Mouse (Mus musculus): ENCODE data around the gene Ksr1.

DNA sequence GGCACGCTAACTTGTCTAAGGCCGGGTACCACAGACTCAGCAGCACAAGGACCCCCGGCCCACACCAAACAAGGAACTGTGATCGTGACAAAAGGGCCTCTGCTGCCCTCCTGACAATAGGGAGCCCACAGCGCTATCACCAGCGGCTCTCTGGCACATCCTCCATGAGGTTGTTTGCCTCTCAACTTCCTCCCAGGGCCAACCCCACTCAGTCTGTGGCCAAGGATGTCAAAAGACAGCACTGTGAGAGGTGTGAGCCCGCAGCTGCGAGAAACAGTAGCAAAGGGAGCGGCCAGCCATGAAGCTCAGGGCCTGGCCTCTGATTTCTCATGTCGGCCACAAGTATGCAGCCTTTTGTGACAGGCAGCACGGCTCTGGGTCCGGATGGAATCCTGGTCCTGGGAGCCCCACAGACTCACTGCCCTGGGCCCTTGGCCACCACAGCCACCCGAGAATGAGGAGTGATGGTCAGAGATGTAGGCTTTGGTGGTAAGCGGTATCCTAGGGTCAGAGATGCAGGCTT is 104.2 kb downstream of the Ksr1 start:
- no peak for TF ChIP-seq CTCF (IDR thresholded peaks at IDR 0.05; ENCODE audit: borderline replicate concordance, extremely low read depth, insufficient read depth, insufficient read length)
- no peak for TF ChIP-seq POLR2A (IDR thresholded peaks at IDR 0.05; ENCODE audit: borderline replicate concordance, extremely low read depth, insufficient read depth, insufficient read length, poor library complexity, severe bottlenecking)

All from brain, embryonic 14.5 days (tissue).